Mouse (Mus musculus): Measurements from ENCODE around the gene Kif13a. TPM values are rescaled to one million over a fixed set of nuclear protein-coding genes. Genes with fewer than 3 reads are reported as not detected.

Gene Kif13a
- polyA plus RNA-seq, 1 experiment from 2014 or later, result 14.5 TPM

- H3K9me3 ChIP-seq, result 0 out of 2 replicates have a peak, but pooled peaks cover 3% of the 10 kb centered on the region
- WGBS, result 59% methylated on average over 3 of the region's 3 CpGs
- ATAC-seq (ENCODE audit: insufficient number of reproducible peaks, insufficient read depth, low FRiP score, low TSS enrichment, low read depth), result no peak
Measured at GRCm38 (mm10) chr13:46948027-46948426, 18.4 kb upstream of the Kif13a start.

GRCm38 (mm10) chr13:46946041-46946440 is 16.4 kb upstream of the Kif13a start:
- Histone ChIP-seq H3K36me3 (no peaks in the 10 kb centered on the region), H3K27ac (no peak overlapping the region), H3K9ac (no peak overlapping the region), H3K9me3 (0 out of 2 replicates have a peak, but pooled peaks cover 3% of the 10 kb centered on the region), H3K4me3 (no peak overlapping the region), H3K4me2 (no peak overlapping the region), H3K4me1 (peaks cover 20% of the 10 kb centered on the region), H3K27me3 (no peaks in the 10 kb centered on the region)
- WGBS, result 18% methylated on average over 5 of the region's 5 CpGs
- ATAC-seq (ENCODE audit: insufficient number of reproducible peaks, insufficient read depth, low FRiP score, low TSS enrichment, low read depth), result no peak

More at GRCm38 (mm10) chr13:46948027-46948426, 18.4 kb upstream of the Kif13a start:
- Histone ChIP-seq H3K4me1 (peaks cover 23% of the 10 kb centered on the region), H3K36me3 (no peaks in the 10 kb centered on the region), H3K27ac (no peak overlapping the region), H3K9ac (no peak overlapping the region), H3K4me2 (no peak overlapping the region), H3K27me3 (no peaks in the 10 kb centered on the region), H3K4me3 (no peak overlapping the region)

- peaks cover 19% of the 10 kb centered on the region for H3K4me1 ChIP-seq
- H3K4me2 ChIP-seq, result no peak overlapping the region
- 0 out of 2 replicates have a peak, but pooled peaks cover 2% of the 10 kb centered on the region for H3K9me3 ChIP-seq
- no peaks in the 10 kb centered on the region for H3K36me3 ChIP-seq
- H3K4me3 ChIP-seq, result no peak overlapping the region
- WGBS, result 74% methylated on average over 3 of the region's 3 CpGs
- H3K9ac ChIP-seq, result no peak overlapping the region
- H3K27ac ChIP-seq, result peak overlapping the region; percentile 30; the same call in 1 of the 2 replicates
- H3K27me3 ChIP-seq, result no peaks in the 10 kb centered on the region
- no peak for ATAC-seq (ENCODE audit: insufficient number of reproducible peaks, insufficient read depth, low FRiP score, low TSS enrichment, low read depth)
Measured at GRCm38 (mm10) chr13:46945256-46945655, 15.6 kb upstream of the Kif13a start.

- no peak overlapping the region for H3K4me2 ChIP-seq
- no peak overlapping the region for H3K4me3 ChIP-seq
- no peak overlapping the region for H3K9ac ChIP-seq
- H3K9me3 ChIP-seq, result no peaks in the 10 kb centered on the region
- no peak for ATAC-seq (ENCODE audit: insufficient number of reproducible peaks, insufficient read depth, low FRiP score, low TSS enrichment, low read depth)
- H3K27me3 ChIP-seq, result no peaks in the 10 kb centered on the region
- H3K36me3 ChIP-seq, result no peaks in the 10 kb centered on the region
- no peak overlapping the region for H3K27ac ChIP-seq
- H3K4me1 ChIP-seq, result peaks cover 19% of the 10 kb centered on the region
Measured at GRCm38 (mm10) chr13:46943294-46943693, 13.6 kb upstream of the Kif13a start.

- Histone ChIP-seq H3K36me3 (no peaks in the 10 kb centered on the region), H3K4me3 (no peak overlapping the region), H3K27me3 (peaks cover 8% of the 10 kb centered on the region), H3K4me2 (no peak overlapping the region), H3K27ac (no peak overlapping the region), H3K9me3 (no peaks in the 10 kb centered on the region), H3K4me1 (peaks cover 4% of the 10 kb centered on the region; the same call in 1 of the 2 replicates), H3K9ac (no peak overlapping the region)
- no peak for ATAC-seq (ENCODE audit: insufficient number of reproducible peaks, insufficient read depth, low FRiP score, low TSS enrichment, low read depth)
- WGBS, result 79% methylated on average over 10 of the region's 10 CpGs
Measured at GRCm38 (mm10) chr13:46934116-46934515, 4.4 kb upstream of the Kif13a start.

GRCm38 (mm10) chr13:46932846-46933245 is 3.2 kb upstream of the Kif13a start:
- H3K4me1 ChIP-seq, result peaks cover 14% of the 10 kb centered on the region
- no peak overlapping the region for H3K4me2 ChIP-seq
- H3K27me3 ChIP-seq, result peaks cover 8% of the 10 kb centered on the region
- no peak overlapping the region for H3K27ac ChIP-seq
- H3K9ac ChIP-seq, result no peak overlapping the region
- H3K4me3 ChIP-seq, result no peak overlapping the region
- no peak for ATAC-seq (ENCODE audit: insufficient number of reproducible peaks, insufficient read depth, low FRiP score, low TSS enrichment, low read depth)
- 79% methylated on average over 6 of the region's 6 CpGs for WGBS
- no peaks in the 10 kb centered on the region for H3K9me3 ChIP-seq
- no peaks in the 10 kb centered on the region for H3K36me3 ChIP-seq

GRCm38 (mm10) chr13:46932049-46932448 is 2.4 kb upstream of the Kif13a start:
- Histone ChIP-seq H3K4me1 (peaks cover 15% of the 10 kb centered on the region), H3K9me3 (no peaks in the 10 kb centered on the region), H3K9ac (no peak overlapping the region), H3K27me3 (peaks cover 8% of the 10 kb centered on the region), H3K36me3 (no peaks in the 10 kb centered on the region), H3K4me2 (no peak overlapping the region), H3K4me3 (no peak overlapping the region), H3K27ac (no peak overlapping the region)
- 76% methylated on average over 1 of the region's 1 CpGs for WGBS
- ATAC-seq (ENCODE audit: insufficient number of reproducible peaks, insufficient read depth, low FRiP score, low TSS enrichment, low read depth), result no peak

GRCm38 (mm10) chr13:46930659-46931046 is 986 bp upstream of the Kif13a start:
- peak overlapping the region; percentile 72 for H3K4me3 ChIP-seq
- ATAC-seq (ENCODE audit: insufficient number of reproducible peaks, insufficient read depth, low FRiP score, low TSS enrichment, low read depth), result no peak
- no peaks in the 10 kb centered on the region for H3K9me3 ChIP-seq
- peak overlapping the region; percentile 90 for H3K9ac ChIP-seq
- peaks cover 7% of the 10 kb centered on the region for H3K36me3 ChIP-seq
- peaks cover 8% of the 10 kb centered on the region for H3K27me3 ChIP-seq
- WGBS, result under 1% methylated on average over 15 of the region's 15 CpGs
- H3K4me2 ChIP-seq, result peak overlapping the region; percentile 85
- H3K27ac ChIP-seq, result peak overlapping the region; percentile 97
- peaks cover 18% of the 10 kb centered on the region for H3K4me1 ChIP-seq

GRCm38 (mm10) chr13:46928961-46929691 is 541 bp downstream of the Kif13a start:
- Histone ChIP-seq H3K4me1 (peaks cover 18% of the 10 kb centered on the region), H3K4me2 (peak overlapping the region; percentile 85), H3K36me3 (peaks cover 10% of the 10 kb centered on the region), H3K4me3 (peak overlapping the region; percentile 72), H3K27ac (peak overlapping the region; percentile 97), H3K27me3 (peaks cover 8% of the 10 kb centered on the region), H3K9me3 (no peaks in the 10 kb centered on the region), H3K9ac (peak overlapping the region; percentile 90)
- peak; percentile 44; the same call in 1 of the 2 replicates for ATAC-seq (ENCODE audit: insufficient number of reproducible peaks, insufficient read depth, low FRiP score, low TSS enrichment, low read depth)
- under 1% methylated on average over 55 of the region's 60 CpGs for WGBS

GRCm38 (mm10) chr13:46928404-46928803 is 1.3 kb downstream of the Kif13a start:
- Histone ChIP-seq H3K27ac (no peak overlapping the region), H3K4me3 (peak overlapping the region; percentile 72), H3K4me2 (peak overlapping the region; percentile 85), H3K4me1 (peaks cover 18% of the 10 kb centered on the region), H3K9ac (peak overlapping the region; percentile 90), H3K36me3 (peaks cover 10% of the 10 kb centered on the region), H3K27me3 (peaks cover 8% of the 10 kb centered on the region), H3K9me3 (no peaks in the 10 kb centered on the region)
- 29% methylated on average over 5 of the region's 5 CpGs for WGBS
- ATAC-seq (ENCODE audit: insufficient number of reproducible peaks, insufficient read depth, low FRiP score, low TSS enrichment, low read depth), result no peak

- Histone ChIP-seq H3K9ac (no peak overlapping the region), H3K36me3 (peaks cover 10% of the 10 kb centered on the region), H3K4me3 (no peak overlapping the region), H3K4me1 (peaks cover 27% of the 10 kb centered on the region), H3K9me3 (no peaks in the 10 kb centered on the region), H3K27ac (no peak overlapping the region), H3K27me3 (no peaks in the 10 kb centered on the region), H3K4me2 (no peak overlapping the region)
- 87% methylated on average over 13 of the region's 13 CpGs for WGBS
- ATAC-seq (ENCODE audit: insufficient number of reproducible peaks, insufficient read depth, low FRiP score, low TSS enrichment, low read depth), result no peak
Measured at GRCm38 (mm10) chr13:46925671-46926070, 4.0 kb downstream of the Kif13a start.

GRCm38 (mm10) chr13:46921559-46921958 is 8.1 kb downstream of the Kif13a start:
- Histone ChIP-seq H3K27me3 (no peaks in the 10 kb centered on the region), H3K4me3 (no peak overlapping the region), H3K36me3 (peaks cover 13% of the 10 kb centered on the region), H3K4me2 (no peak overlapping the region), H3K27ac (no peak overlapping the region), H3K9me3 (no peaks in the 10 kb centered on the region), H3K4me1 (peaks cover 11% of the 10 kb centered on the region), H3K9ac (no peak overlapping the region)
- no peak for ATAC-seq (ENCODE audit: insufficient number of reproducible peaks, insufficient read depth, low FRiP score, low TSS enrichment, low read depth)
- WGBS, result 53% methylated on average over 8 of the region's 8 CpGs
